Mouse (Mus musculus): ENCODE data around the gene Sfrp2. TPM values are rescaled to one million over a fixed set of nuclear protein-coding genes. Genes with fewer than 3 reads are reported as not detected.

Sfrp2 gene
- polyA plus RNA-seq, 1 experiment from 2014 or later: 86.6 TPM

DNA sequence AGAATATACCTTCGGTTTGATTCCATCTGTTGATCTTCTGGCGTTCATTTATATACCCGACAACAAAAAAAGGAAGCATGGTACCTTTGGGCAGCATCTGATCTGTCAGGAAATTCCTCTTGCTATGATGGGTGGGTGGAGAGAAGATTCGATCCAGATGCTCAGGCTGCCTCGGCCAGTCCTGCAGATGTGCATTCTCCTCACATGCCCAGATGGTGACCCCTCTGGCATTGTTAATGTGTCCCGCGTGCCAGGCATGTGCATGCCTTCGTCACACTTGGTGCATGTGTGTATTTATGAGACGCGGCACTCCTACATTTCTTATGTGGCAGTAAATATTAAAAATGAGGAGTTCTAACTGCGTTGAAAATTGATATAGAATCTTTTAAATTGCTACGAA is 42.4 kb downstream of the Sfrp2 start:
- H3K9me3 ChIP-seq: no peaks in the 10 kb centered on the region
- no peak overlapping the region for H3K9ac ChIP-seq
- 0 out of 2 replicates have a peak, but pooled peaks cover 5% of the 10 kb centered on the region for H3K4me1 ChIP-seq
- no peak overlapping the region for H3K27ac ChIP-seq
- H3K27me3 ChIP-seq: no peaks in the 10 kb centered on the region
- no peak overlapping the region for H3K4me2 ChIP-seq
- WGBS: 80% methylated on average over 12 of the region's 12 CpGs
- no peak for ATAC-seq (ENCODE audit: borderline replicate concordance, extremely low read depth, low FRiP score, low TSS enrichment)
- H3K4me3 ChIP-seq: no peak overlapping the region
- no peaks in the 10 kb centered on the region for H3K36me3 ChIP-seq

DNA sequence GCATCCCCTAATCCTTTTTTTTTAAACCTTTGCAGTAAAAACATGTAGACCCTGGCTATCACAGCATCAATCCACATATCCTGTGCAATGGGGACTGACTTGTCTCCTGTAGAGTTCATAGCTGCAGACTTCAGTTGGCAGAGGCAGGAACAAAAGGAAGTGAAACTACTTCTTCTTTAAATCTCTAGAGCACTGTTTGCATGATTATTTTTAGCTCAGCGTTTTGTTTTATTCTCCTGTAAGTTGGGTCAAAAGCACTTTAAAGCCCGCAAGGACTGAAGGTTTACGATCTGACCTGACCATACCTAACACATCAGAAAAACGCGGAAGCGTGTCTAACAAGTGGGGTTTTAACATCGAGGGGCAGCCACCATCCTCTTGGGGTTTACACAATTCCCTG is 45.9 kb downstream of the Sfrp2 start:
- H3K9me3 ChIP-seq: no peaks in the 10 kb centered on the region
- 56% methylated on average over 7 of the region's 7 CpGs for WGBS
- no peak overlapping the region for H3K4me3 ChIP-seq
- no peak overlapping the region for H3K4me2 ChIP-seq
- H3K9ac ChIP-seq: no peak overlapping the region
- H3K4me1 ChIP-seq: 0 out of 2 replicates have a peak, but pooled peaks cover 5% of the 10 kb centered on the region
- ATAC-seq (ENCODE audit: borderline replicate concordance, extremely low read depth, low FRiP score, low TSS enrichment): no peak
- no peaks in the 10 kb centered on the region for H3K27me3 ChIP-seq
- H3K27ac ChIP-seq: no peak overlapping the region
- H3K36me3 ChIP-seq: no peaks in the 10 kb centered on the region

DNA sequence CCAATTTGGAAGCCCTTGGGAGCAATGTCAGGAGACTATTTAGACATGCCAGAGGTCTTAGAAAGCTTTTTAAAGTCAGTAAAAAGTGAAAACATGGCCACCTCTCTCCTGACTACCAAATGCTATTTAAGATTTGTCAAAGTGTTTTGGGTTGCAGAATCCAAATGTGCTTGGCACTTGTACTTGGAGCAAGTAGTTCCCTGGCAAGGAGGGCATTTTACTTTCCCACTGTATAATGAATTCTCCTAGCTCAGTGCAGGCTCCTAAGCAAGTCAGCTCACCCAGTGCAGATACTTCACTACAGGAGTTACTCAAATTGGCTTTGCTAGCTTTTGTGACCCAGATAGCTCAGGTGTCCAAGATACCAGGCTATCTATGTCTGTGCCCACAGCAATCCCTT is 46.7 kb downstream of the Sfrp2 start:
- H3K27ac ChIP-seq: no peak overlapping the region
- H3K4me1 ChIP-seq: 0 out of 2 replicates have a peak, but pooled peaks cover 5% of the 10 kb centered on the region
- no peak overlapping the region for H3K9ac ChIP-seq
- H3K36me3 ChIP-seq: no peaks in the 10 kb centered on the region
- ATAC-seq (ENCODE audit: borderline replicate concordance, extremely low read depth, low FRiP score, low TSS enrichment): no peak
- H3K4me3 ChIP-seq: no peak overlapping the region
- no peaks in the 10 kb centered on the region for H3K9me3 ChIP-seq
- H3K4me2 ChIP-seq: no peak overlapping the region
- no peaks in the 10 kb centered on the region for H3K27me3 ChIP-seq

DNA sequence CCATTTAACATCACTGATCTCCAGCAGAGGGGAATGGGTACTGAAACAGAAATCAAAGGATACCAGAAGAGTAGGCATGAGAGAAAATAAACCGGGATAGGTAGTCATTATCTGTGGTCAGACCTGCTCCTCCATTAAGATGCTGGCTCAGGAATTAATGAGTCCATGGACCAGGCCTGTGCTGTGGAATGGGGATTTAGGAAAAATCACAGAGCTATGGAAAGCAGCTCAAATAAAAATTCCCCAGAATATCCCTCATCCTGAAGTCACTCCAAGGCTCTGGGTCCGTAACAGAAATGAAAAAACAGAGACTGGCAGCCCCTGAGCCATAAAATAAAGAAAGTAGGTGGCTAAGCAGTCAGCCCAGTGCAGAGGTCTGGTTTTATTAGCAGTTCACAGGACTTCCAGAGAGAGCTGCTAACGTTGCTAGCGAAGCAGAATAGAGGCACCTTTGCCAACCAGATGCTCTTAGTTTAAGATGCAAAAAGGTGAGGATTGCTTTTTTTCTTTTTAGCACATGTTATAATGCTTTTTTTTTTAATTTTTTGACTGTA is 50.3 kb downstream of the Sfrp2 start:
- no peaks in the 10 kb centered on the region for H3K36me3 ChIP-seq
- 83% methylated on average over 4 of the region's 4 CpGs for WGBS
- H3K4me1 ChIP-seq: 0 out of 2 replicates have a peak, but pooled peaks cover 5% of the 10 kb centered on the region
- no peak overlapping the region for H3K27ac ChIP-seq
- H3K27me3 ChIP-seq: no peaks in the 10 kb centered on the region
- no peaks in the 10 kb centered on the region for H3K9me3 ChIP-seq
- no peak overlapping the region for H3K4me2 ChIP-seq
- H3K9ac ChIP-seq: no peak overlapping the region
- H3K4me3 ChIP-seq: no peak overlapping the region
- ATAC-seq (ENCODE audit: borderline replicate concordance, extremely low read depth, low FRiP score, low TSS enrichment): no peak

DNA sequence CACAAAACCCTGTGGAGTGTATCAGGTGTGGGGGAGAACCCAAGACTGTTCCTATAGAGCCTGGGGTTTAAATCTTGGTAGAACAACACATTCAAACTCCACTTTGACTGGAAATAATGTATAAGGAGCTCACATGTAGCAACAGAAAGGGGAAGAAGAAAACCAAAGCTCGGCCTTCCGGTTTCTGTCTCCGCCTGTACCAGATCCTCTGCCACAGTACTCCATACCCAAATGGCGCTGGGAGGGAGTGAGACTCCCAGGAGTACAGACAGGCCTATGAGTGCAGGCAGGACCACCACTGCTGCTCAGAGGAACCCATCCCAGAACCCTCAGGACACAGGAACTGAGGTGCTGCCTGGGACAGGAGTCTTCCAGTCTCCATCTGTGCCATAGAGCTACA is 57.7 kb downstream of the Sfrp2 start:
- no peak overlapping the region for H3K4me3 ChIP-seq
- H3K9ac ChIP-seq: no peak overlapping the region
- 87% methylated on average over 4 of the region's 4 CpGs for WGBS
- H3K4me1 ChIP-seq: no peaks in the 10 kb centered on the region
- H3K36me3 ChIP-seq: no peaks in the 10 kb centered on the region
- ATAC-seq (ENCODE audit: borderline replicate concordance, extremely low read depth, low FRiP score, low TSS enrichment): no peak
- no peak overlapping the region for H3K27ac ChIP-seq
- no peak overlapping the region for H3K4me2 ChIP-seq
- no peaks in the 10 kb centered on the region for H3K9me3 ChIP-seq
- H3K27me3 ChIP-seq: no peaks in the 10 kb centered on the region

Other genes starting within 250 kb of the Sfrp2 start
- gene Tlr2, start 75.4 kb downstream of the Sfrp2 start, polyA plus RNA-seq (2015; fragmentation: Nextera tagmentation; extraction: Ambion mirVana): 3.5 and 3.9 TPM in 2 replicates

All from lung, embryonic 15.5 days (tissue).